Mouse (Mus musculus) layer of hippocampus, adult 9-11 months (tissue): ENCODE data around the gene Shox2.

Experiments used
- DNase-seq: peaks from one replicate; pipeline ENCODE4 v3.0.0; 2022

Gene Shox2

GRCm38 (mm10) chr3:66981706-66982105 is at the start of gene Shox2:
Gene Shox2, minus strand, starts transcription at chr3:66981771.
- DNase-seq: no peak

- DNase-seq: no peak
Measured at GRCm38 (mm10) chr3:66996820-66997219, 15.2 kb upstream of the Shox2 start.

GRCm38 (mm10) chr3:66986287-66986560 is 4.7 kb upstream of the Shox2 start:
- no peak for DNase-seq

GRCm38 (mm10) chr3:66985539-66986286 is 4.1 kb upstream of the Shox2 start:
- DNase-seq: peak; percentile 67

GRCm38 (mm10) chr3:66983481-66983880 is 1.9 kb upstream of the Shox2 start:
- no peak for DNase-seq

- DNase-seq: no peak
Measured at GRCm38 (mm10) chr3:66982181-66982911, 775 bp upstream of the Shox2 start.

- no peak for DNase-seq
Measured at GRCm38 (mm10) chr3:66981101-66981661, 390 bp downstream of the Shox2 start, which contains the start of gene Rsrc1. Gene Rsrc1, plus strand, starts transcription at chr3:66981390.

GRCm38 (mm10) chr3:66980111-66980975 is 1.2 kb downstream of the Shox2 start:
- no peak for DNase-seq

- no peak for DNase-seq
Measured at GRCm38 (mm10) chr3:66979491-66979890, 2.1 kb downstream of the Shox2 start.

- no peak for DNase-seq
Measured at GRCm38 (mm10) chr3:66978457-66979381, 2.9 kb downstream of the Shox2 start.

GRCm38 (mm10) chr3:66977811-66978456 is 3.6 kb downstream of the Shox2 start:
- no peak for DNase-seq

- no peak for DNase-seq
Measured at GRCm38 (mm10) chr3:66976889-66977615, 4.5 kb downstream of the Shox2 start.

GRCm38 (mm10) chr3:66974501-66974900 is 7.1 kb downstream of the Shox2 start:
- DNase-seq: no peak

GRCm38 (mm10) chr3:66973391-66973943 is 8.1 kb downstream of the Shox2 start:
- DNase-seq: no peak

- no peak for DNase-seq
Measured at GRCm38 (mm10) chr3:66972191-66972950, 9.2 kb downstream of the Shox2 start.

GRCm38 (mm10) chr3:66970661-66971331 is 10.8 kb downstream of the Shox2 start:
- no peak for DNase-seq

- no peak for DNase-seq
Measured at GRCm38 (mm10) chr3:66970261-66970660, 11.3 kb downstream of the Shox2 start.

- DNase-seq: no peak
Measured at GRCm38 (mm10) chr3:66967508-66967907, 14.1 kb downstream of the Shox2 start.

GRCm38 (mm10) chr3:66964884-66965283 is 16.7 kb downstream of the Shox2 start:
- no peak for DNase-seq
